Mouse (Mus musculus) small intestine, adult 2 months (tissue): ENCODE results near the gene Ctps. TPM values are rescaled to one million over a fixed set of nuclear protein-coding genes. Genes with fewer than 3 reads are reported as not detected.

Experiments
- H3K27ac ChIP-seq: fragments of 200-500 bp; 2 replicates; pipeline ENCODE4 v1.5.1; 2012; ENCODE audit warnings: low read depth, low read length, control low read depth, inconsistent platforms; ENCODE audit not compliant: insufficient read depth
- H3K27me3 ChIP-seq: fragments of 200-500 bp; 2 replicates; pipeline ENCODE4 v1.6.1; 2012; ENCODE audit warnings: mild to moderate bottlenecking, moderate library complexity, low read length, inconsistent platforms; ENCODE audit not compliant: control insufficient read depth, insufficient read depth
- H3K36me3 ChIP-seq: fragments of 200-500 bp; 2 replicates; pipeline ENCODE4 v1.6.1; 2012; ENCODE audit warnings: mild to moderate bottlenecking, low read length, control low read depth, inconsistent platforms; ENCODE audit not compliant: control insufficient read depth, insufficient read depth
- H3K4me1 ChIP-seq: fragments of 200-500 bp; 2 replicates; pipeline ENCODE4 v1.6.1; 2012; ENCODE audit warnings: low read length, inconsistent platforms, mixed read lengths; ENCODE audit not compliant: control insufficient read depth, insufficient read depth, insufficient read length
- H3K4me3 ChIP-seq: fragments of 200-500 bp; 2 replicates; pipeline ENCODE4 v1.5.1; 2012; ENCODE audit warnings: low read depth, mild to moderate bottlenecking, control low read depth, inconsistent platforms, low read length, moderate library complexity
- CTCF ChIP-seq: fragments of 200-500 bp; IDR thresholded peaks from 2 replicates; pipeline ENCODE4 v1.5.1; 2012; ENCODE audit warnings: low read depth, mild to moderate bottlenecking, control low read depth, inconsistent platforms, low read length, moderate library complexity, mixed read lengths; ENCODE audit not compliant: insufficient replicate concordance, insufficient read length; ENCODE audit errors: extremely low read depth
- POLR2A ChIP-seq: fragments of 200-500 bp; IDR thresholded peaks from 2 replicates; pipeline ENCODE4 v1.6.1; 2012; ENCODE audit warnings: low read depth, mild to moderate bottlenecking, control low read depth, inconsistent platforms, low read length, moderate library complexity
- WGBS: fragments of 180-500 bp; shearing (Covaris S2); methylation state at CpG from one replicate; pipeline ENCODE4 v1.1.7; 2018; 5-methylcytosine and 5-hydroxymethylcytosine counted together
- polyA plus RNA-seq: library from polyadenylated mRNA; depleted of rRNA; stranded (reverse); fragments of >200 nt; gene quantifications from 2 replicates; pipeline ENCODE4 v1.2.3, GENCODE M21; 2012

Ctps gene
- polyA plus RNA-seq, 1 experiment, result 1.9 TPM

- TF ChIP-seq POLR2A, result no peak
- TF ChIP-seq CTCF, result peak; percentile 85; the same call in 1 of the 2 replicates
- no peak overlapping the region for H3K27ac ChIP-seq
- no peaks in the 10 kb centered on the region for H3K27me3 ChIP-seq
- no peaks in the 10 kb centered on the region for H3K36me3 ChIP-seq
- 14% methylated on average over 5 of the region's 5 CpGs for WGBS
- H3K4me1 ChIP-seq, result no peaks in the 10 kb centered on the region
- no peak overlapping the region for H3K4me3 ChIP-seq
Measured at GRCm38 (mm10) chr4:120589815-120590422, 19.8 kb upstream of the Ctps start.

GRCm38 (mm10) chr4:120589070-120589469 is 19.0 kb upstream of the Ctps start:
- no peak overlapping the region for H3K27ac ChIP-seq
- no peaks in the 10 kb centered on the region for H3K27me3 ChIP-seq
- no peaks in the 10 kb centered on the region for H3K4me1 ChIP-seq
- no peaks in the 10 kb centered on the region for H3K36me3 ChIP-seq
- WGBS, result 56% methylated on average over 3 of the region's 3 CpGs
- TF ChIP-seq CTCF (no peak), POLR2A (no peak)
- H3K4me3 ChIP-seq, result no peak overlapping the region

- no peaks in the 10 kb centered on the region for H3K36me3 ChIP-seq
- no peaks in the 10 kb centered on the region for H3K27me3 ChIP-seq
- no peaks in the 10 kb centered on the region for H3K4me1 ChIP-seq
- no peak within 1 kb of the TSS for H3K27ac ChIP-seq
- H3K4me3 ChIP-seq, result no peak within 1 kb of the TSS
- 68% methylated on average over 4 of the region's 4 CpGs for WGBS
- no peak for TF ChIP-seq CTCF
Measured at GRCm38 (mm10) chr4:120588445-120588844, 18.4 kb upstream of the Ctps start, which contains the start of gene Gm8439. Gene Gm8439 (plus strand): TSS chr4:120588745.

GRCm38 (mm10) chr4:120586986-120587385 is 16.9 kb upstream of the Ctps start:
- TF ChIP-seq POLR2A (no peak), CTCF (no peak)
- no peaks in the 10 kb centered on the region for H3K4me1 ChIP-seq
- no peak overlapping the region for H3K4me3 ChIP-seq
- no peaks in the 10 kb centered on the region for H3K27me3 ChIP-seq
- WGBS, result 77% methylated on average over 1 of the region's 1 CpGs
- H3K36me3 ChIP-seq, result no peaks in the 10 kb centered on the region
- no peak overlapping the region for H3K27ac ChIP-seq

- Histone ChIP-seq H3K36me3 (no peaks in the 10 kb centered on the region), H3K27ac (no peak overlapping the region), H3K4me3 (no peak overlapping the region), H3K27me3 (no peaks in the 10 kb centered on the region), H3K4me1 (no peaks in the 10 kb centered on the region)
- TF ChIP-seq POLR2A (no peak), CTCF (no peak)
- 46% methylated on average over 9 of the region's 9 CpGs for WGBS
Measured at GRCm38 (mm10) chr4:120581711-120582110, 11.6 kb upstream of the Ctps start.

GRCm38 (mm10) chr4:120580894-120581293 is 10.8 kb upstream of the Ctps start:
- H3K27me3 ChIP-seq, result no peaks in the 10 kb centered on the region
- TF ChIP-seq POLR2A (no peak), CTCF (no peak)
- WGBS, result 74% methylated on average over 5 of the region's 5 CpGs
- no peak overlapping the region for H3K4me3 ChIP-seq
- no peaks in the 10 kb centered on the region for H3K4me1 ChIP-seq
- H3K36me3 ChIP-seq, result no peaks in the 10 kb centered on the region
- no peak overlapping the region for H3K27ac ChIP-seq

GRCm38 (mm10) chr4:120571691-120572090 is 1.6 kb upstream of the Ctps start:
- WGBS, result 10% methylated on average over 3 of the region's 3 CpGs
- H3K36me3 ChIP-seq, result no peaks in the 10 kb centered on the region
- 0 out of 2 replicates have a peak overlapping the region, but pooled peaks have one; percentile 29 for H3K27ac ChIP-seq
- no peaks in the 10 kb centered on the region for H3K27me3 ChIP-seq
- H3K4me1 ChIP-seq, result peaks cover 14% of the 10 kb centered on the region; the same call in 1 of the 2 replicates
- TF ChIP-seq CTCF, result no peak
- TF ChIP-seq POLR2A, result no peak
- no peak overlapping the region for H3K4me3 ChIP-seq
